Mouse (Mus musculus): ENCODE data around the gene B3gnt3.

Gene B3gnt3

DNA sequence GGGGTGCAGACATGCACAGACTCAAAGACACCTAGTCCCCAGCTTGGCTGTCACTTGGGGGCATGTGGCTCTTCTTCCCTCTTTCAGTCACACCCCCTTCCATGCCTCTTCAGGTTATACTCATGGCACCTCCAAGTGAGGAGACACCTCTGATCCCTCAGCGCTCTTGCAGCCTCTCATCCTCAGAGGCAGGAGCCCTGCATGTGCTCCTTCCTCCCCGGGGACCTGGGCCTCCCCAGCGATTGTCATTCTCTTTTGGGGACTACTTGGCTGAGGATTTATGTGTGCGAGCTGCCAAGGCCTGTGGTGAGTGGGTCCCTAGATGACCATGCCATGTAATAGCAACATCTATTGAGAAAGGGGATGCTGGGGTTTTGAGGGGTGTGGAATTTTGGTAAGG lies 23.4 kb downstream of the B3gnt3 start:
- DNase-seq (ENCODE audit: low read depth), result no peak

DNA sequence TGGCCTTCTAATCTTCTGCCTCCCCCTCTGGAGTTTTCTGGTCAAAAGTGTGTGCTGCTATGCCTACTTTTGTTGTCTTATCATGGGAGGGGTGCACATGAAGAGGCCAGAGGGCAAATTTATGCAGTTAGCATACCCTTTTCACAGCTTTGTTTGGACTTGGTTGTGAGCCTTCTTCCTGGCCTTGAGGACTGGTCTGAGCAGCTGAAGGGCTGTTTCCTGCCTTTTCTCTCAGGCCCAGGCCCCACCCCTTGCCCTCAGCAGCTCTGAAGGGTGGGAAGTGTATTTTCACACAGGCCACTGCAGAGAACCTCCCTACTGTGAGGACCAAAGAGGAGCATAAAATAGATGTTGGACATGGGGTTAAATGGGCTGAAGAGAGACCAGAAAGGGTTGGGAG lies 24.0 kb downstream of the B3gnt3 start:
- DNase-seq (ENCODE audit: low read depth), result no peak

DNA sequence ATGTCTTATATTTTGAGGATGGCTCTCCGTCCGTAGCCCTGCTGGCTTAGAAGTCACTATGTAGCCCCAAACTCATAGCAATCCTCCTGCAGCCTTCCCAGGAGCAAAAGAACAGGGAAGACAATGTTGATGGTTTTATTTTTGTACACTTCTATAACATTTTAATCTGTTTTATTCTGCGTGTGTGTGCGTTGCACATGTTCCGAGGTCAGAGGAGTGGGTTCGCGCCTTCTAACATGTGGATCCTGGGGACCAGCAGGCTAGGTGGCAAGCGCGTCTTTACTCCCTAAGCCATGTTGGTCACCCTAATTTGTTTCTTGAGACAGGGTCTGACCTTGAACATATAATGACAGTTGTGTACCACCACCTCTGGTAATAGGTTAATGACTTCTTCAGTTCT lies 24.8 kb downstream of the B3gnt3 start:
- DNase-seq (ENCODE audit: low read depth), result no peak

DNA sequence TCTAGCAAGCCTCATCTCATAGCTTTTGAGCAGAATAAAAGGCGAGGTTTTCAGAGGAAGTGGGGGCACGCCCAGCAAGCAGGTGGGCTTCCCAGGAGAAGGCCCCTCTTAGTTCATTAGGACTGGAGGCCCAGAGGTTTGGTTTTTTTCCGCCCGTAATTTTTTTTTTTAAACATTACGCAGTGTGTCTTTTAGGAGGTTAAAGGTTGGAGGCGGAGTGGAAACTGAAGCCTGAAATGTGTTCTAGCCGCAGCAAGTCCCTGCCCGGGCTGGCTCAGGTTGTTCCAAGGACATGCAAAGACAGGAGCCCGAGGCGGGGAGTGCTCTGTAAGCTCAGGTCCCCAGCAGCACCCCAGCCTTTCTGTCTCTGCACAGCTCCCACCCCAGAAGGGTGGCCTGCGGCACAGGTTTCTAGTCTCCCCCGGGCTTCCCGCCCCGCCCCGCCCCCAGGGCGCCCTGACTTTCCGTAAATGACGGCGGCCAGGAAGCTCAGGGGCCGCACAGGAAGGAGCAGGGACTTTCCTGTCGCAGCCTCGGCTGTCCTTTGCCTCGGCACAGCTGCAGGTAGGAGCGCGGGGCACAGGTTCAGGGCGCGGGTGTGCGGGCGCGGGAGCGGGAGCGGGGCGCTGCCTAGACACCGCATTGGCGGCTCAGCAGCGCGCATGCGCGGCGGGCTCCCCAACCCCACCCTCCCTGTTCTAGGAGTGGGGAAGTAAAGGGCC lies 25.4 kb downstream of the B3gnt3 start, which contains the start of gene Jak3:
Gene Jak3, plus strand, starts transcription at position 277 of the 722 bp plus-strand sequence.
- DNase-seq (ENCODE audit: low read depth), result peak; percentile 94

DNA sequence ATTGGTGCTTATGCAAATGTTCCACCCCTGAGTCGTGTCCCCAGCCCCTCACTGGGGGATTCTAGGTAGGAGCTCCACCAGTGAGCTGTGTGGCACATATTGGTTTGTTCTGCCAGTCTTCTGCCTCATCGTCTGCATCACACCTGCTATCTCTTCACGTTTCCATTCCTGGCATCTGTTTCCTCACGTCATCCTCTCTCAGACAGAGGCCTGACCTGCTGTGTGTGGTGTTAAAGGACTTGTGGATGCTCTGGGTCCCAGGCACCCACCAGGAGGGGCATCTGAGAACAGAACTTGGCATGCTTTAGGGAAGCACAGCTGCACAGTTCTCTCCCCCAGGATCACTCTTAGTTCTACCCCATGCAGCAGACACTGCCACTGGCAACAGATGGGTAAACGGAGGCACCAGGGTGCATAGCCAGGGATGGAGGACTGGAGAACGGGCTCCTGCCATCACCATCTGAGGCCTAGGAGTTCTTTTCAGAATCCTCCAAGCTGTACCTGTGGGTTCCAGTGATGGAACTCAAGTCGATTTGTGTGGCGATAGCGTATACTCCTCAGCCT lies 26.1 kb downstream of the B3gnt3 start:
- peak; percentile 57 for DNase-seq (ENCODE audit: low read depth)

DNA sequence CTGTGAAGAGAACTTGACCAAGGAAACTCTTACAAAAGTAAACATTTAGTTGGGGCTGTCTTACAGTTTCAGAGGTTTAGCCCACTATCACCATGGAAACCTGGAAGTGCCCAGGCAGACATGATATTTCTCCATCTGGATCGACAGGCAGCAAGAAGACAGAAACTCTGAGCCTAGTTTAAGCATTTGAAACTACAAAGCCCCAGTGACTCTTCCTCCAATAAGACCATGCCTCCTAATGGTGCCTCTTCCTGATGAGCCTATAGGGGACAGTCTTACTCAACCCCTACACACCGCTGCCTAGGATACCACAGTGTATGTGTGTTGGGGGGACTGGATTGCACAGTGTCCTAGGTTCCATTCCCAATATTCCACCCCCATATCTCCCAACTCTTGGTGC lies 27.5 kb downstream of the B3gnt3 start:
- no peak for DNase-seq (ENCODE audit: low read depth)

DNA sequence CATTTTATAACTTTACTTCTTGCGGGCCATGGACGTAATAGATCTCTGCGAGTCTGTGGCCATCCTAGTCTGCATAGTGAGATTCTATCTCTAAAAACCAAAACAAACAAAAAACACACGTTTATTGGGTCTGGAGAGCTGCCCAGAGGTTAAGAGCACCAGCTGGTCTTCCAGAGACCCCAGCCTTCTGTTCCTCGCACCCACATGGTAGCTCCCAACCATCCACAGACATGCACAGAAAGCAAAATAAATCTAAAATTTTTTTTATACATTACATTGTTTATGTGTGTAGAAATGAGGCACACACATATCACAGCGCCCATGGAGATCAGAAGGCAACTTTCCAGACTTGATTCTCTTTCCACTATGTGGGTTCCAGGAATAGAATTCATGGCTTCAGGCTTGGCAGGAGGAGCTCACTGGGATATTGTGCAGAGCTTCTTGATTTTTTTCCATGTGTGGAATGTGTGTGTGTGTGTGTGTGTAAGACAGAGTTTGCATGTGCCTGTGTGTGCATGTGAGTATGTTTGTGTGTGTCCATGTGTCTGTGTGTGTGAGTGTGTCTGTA lies 29.3 kb downstream of the B3gnt3 start:
- DNase-seq (ENCODE audit: low read depth), result no peak

DNA sequence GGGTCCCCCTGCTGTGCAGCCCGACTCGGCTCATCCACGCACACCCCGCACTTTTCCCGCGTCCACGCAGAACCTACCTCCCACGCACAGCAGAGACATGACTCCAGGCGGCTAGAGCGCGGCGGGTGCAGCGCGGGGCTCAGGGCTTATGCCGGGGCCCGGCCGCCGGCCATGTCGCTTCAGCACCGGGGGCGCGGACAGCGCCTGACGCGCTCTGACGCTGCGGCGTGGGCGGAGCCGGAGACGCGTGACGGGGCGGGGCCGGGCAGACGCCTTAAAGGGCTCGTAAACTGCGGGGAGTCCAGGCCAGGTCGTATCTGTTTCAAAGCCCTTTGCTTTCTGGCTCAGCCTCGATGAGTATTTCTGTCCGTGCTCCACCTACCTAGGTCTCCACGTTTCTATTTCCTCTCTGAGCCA lies 30.0 kb downstream of the B3gnt3 start, which contains the start of gene Unc13a:
Gene Unc13a, minus strand, starts transcription at position 209 of the 417 bp plus-strand sequence.
- DNase-seq (ENCODE audit: low read depth), result peak; percentile 94

DNA sequence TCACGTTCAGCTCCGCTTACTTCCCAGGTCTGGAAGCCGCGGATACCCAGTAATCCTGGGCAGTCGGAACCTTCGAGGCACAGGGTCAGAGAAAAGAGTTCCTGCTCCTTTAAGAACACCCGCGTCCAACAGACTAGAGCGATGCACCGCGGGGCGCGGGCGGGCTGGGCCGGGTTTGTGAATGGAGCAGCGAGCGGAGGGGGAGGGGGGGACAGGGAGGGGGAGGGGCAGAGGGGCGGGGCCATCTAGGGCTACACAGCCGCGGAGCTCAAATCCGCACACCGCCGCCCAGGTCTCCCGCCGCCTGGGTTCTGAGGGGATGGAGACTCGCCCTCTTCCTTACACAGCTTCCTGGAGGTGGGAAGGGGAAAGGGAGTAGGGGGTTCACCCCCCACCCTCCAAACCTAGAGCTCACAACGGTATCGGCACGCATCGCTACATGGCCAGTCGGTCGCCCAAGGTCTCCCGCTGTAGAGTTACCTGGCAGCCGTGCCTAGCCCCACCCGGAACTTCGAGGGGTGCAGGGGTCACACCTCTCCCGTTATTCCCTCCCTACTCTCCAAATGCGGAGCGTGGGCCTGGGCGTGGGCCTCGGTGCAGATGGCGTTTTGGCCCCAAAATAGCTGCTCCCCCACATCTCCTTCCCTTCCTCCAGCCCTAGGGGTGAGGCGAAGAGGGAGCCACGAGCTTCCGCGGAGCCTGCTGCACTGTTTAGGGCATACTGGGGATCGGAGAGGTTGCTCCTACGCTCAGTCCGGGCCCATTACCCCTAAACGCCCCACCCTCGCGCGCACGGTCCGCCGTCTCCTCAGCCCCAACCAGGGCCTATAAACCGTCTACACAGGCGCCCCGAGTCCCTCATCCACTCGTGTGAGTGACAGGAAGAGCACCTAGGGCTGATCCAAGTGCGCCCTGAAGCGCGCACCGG lies 30.7 kb downstream of the B3gnt3 start:
- peak; percentile 83 for DNase-seq (ENCODE audit: low read depth)

DNA sequence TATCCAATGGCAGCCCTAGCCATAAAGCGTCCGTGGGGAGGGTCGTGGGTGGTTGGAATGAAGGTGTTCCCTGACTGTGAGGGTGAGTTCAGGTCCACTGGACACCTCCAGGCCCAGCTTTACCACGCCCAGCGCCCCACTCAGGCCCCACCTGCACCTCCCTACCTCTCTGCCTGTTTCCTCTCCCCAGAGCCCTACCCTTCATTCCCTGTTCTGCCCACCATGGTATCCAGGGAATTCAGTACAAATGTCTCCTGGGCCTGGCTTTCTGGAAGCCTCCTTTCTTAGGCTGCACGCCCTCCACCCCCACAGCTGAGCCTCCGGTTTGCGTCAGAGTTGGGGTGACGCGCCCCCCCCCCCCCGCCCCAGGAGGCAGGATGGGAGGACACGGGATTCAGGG lies 31.4 kb downstream of the B3gnt3 start:
- no peak for DNase-seq (ENCODE audit: low read depth)

DNA sequence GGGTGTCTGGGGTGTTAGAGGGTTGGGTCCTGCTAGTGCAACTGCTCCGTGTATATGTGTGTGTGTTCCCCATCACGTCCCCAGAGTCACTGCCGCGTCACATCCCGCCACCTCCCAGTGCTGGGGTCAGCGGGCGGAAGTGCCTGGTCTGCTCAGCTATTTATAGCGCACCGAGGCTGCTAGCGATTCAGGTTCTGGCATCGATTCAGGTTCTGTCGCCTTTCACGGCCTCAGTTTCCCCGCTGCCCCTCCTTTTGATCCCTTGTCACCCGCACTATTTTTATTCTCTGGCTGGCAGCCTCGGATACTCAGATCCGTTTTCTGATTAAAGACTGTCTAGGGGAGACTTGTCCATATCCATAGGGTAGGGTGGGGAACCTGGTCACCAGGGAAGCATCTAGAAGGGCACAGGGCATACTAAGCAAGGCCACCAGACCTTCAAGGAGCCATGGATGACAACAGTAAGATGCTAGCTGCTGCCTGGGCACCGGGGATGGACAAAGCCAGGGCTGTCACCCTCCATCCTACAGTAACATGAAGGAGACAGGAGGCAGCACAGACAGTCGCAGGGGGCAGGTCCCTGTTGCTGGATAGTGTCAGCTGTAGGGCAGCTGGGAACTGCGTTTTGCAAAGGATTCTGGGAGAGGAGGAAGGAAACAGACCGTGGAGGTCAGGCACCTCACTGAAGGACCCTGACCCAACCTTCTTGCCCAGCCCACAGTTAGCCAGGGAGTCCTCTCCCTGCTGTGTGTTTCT lies 33.2 kb downstream of the B3gnt3 start:
- peak; percentile 87 for DNase-seq (ENCODE audit: low read depth)

DNA sequence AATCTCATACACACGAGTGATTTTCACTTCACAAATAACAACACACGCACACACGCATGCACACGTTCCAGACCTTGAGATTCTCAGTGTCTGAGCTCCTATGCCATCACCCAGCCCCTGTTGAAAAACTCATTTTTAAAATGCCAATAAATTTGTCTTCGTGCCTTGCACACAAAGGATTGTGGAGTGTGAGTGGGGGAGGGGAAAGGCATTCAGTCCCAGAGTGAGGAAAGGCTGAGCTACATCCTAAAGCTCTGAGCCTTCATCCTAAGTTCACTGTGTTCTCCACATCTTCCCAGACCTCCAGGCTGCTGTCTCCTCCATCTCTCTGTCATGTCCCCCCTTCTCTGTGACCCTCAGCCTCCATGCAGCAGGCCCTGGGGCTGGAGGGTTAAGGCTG lies 34.3 kb downstream of the B3gnt3 start:
- DNase-seq (ENCODE audit: low read depth), result no peak

DNA sequence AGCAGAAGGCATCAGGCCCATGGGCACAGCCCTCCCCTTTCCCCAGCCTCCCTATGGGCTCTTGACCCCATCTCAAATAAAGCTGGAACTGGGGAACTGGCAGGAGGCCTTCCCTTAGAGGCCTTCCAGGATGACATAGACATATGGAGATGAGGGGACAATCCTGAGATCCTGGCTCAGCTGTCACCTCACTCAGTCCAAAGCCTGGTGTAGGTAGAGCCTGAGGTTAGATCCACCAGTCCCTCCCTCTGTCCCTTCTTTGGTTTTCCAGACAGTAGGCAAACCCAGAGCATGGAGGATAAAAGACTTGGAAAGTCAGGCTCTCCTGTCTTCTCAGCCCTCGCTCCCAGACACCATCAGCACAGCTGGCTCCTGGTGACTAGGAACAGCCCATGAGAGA lies 34.7 kb downstream of the B3gnt3 start:
- no peak for DNase-seq (ENCODE audit: low read depth)

DNA sequence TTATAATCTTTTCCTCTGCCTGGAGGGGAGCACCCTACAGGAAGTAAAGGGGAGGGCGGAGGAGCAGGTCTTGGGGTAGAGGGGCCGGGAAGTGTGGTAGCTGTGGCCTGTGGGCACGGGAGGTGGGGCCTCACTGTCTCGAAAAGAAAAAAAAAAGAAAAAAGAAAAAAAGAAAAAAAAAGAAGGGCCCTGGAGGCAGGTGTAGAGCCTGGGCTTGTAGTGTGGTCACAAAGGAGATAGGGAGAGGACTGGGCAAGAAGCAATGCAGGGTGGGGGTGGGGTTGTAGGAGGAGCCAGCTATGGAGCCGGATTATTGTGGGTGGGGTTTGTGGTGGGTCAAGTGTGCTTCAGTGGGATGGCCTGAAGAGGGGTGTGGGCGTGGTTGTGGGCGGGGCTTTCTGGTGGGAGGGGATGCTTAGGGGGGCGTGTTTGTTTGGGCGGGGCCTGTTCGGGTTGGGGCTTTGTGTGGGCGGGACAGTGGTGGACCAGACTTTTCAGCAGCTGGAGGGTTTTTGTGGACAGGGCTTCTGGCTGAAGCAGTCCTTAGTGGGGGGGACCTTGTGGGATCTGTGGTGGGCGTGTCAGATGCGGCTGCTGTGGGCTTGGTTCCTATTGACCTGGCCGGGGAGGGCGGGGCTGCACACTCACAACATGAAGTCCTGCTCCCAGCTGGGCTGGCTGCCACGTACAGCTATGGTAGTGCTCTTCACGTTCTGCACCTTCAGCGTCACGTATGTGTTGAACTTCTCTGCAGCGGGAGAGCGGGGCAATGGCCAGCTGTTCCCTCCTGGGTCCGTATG lies 36.1 kb downstream of the B3gnt3 start:
- DNase-seq (ENCODE audit: low read depth), result peak; percentile 86

DNA sequence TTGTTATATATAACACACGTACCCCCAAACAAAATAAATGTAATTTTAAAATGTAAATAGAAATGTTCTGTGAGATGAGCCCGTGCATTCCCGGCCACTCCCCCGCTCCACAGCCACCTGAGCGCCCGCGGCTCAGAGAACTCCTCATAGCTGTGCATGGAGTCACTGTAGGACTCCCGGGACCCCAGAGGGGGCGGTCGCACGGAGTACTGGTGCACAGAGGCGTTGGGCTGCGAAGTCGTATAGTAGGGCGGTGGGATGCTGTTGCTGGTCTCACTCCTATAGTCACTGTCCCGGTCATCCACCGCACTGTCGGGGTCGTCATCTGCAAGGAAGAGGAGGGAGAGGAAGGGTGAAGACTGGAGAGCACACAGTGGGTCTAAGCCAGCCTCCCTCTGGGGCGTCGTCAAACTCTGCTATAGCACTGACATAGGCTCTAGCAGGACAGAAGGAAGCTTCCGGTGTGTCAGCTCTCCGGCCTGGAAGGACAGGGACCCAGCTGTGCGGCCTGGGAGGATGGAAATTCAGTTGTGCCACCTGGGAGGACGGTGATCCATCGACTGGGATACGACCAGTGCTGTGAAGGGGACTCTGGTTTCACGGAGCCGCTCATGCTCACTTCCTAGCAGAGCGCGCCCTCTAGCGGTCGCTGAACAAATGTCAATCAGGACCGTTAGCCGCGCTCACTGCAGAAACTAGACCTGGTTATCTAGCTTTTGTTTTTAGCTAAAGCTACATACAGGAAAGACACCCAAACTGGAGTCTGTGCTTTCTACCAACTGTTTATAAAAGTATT lies 41.1 kb downstream of the B3gnt3 start:
- DNase-seq (ENCODE audit: low read depth), result peak; percentile 93

DNA sequence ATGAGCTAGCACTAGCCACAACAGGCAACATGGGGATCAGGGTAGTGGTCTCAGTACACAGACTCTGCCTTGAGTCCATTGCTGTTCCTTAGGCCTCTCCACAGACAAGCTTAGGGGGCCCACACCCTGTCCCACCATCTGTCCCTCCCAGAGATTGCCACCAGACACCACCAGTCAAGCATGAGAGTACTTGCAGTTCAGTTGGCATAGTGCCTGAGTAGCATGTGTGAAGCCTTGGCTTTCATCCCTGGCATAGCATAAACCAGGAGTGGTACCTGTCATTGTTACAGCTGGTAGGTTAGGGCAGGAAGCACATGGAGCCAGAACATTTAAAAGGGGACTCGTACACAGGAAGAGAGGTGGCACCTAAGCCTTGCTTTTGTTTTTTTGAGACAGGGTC lies 41.8 kb downstream of the B3gnt3 start:
- DNase-seq (ENCODE audit: low read depth), result no peak

DNA sequence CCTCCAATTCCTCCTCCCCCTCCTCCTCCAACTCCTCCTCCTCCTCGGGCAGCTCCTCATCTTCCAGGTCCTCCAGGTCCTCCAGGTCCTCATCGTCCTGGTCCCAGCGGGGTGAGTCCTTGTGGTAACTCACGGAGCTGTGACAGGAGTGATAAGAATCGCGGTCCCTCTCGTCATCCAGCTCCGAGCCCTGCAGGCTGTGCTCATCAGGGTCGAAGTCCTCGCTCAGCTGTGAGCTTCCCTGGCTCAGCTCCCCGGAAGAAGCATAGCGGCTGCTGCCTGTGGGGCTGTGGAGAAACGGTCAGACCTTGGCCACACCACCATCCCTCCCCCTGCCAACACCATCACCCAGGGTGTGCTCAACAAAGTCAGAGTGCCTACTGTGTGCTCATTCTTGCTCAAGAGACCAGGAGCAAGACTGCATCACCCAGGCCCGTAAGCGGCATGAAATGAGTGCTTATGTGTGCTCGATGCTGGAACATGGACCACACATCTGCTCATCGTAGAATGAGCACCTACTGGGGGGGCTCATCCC lies 43.0 kb downstream of the B3gnt3 start:
- DNase-seq (ENCODE audit: low read depth), result no peak

DNA sequence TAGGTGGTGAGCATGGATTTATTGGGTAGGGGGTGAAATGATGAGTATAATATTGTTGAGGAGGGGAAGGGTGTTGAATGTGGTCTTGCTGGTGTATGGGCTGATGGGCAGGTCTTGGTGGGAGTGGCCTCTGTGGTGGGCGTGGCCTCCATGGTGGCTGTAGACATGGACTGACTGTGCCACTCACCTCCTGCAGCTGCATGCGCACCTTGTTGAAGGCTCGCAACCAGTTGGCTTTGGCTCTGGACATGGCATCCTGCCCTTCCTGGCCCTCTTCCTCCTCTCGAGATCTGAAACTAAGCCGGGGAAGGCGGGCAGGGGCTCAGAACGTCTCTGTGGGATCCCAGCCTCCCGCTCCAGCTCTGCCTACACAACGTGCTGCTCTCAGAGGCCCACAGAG lies 43.8 kb downstream of the B3gnt3 start:
- DNase-seq (ENCODE audit: low read depth), result no peak

DNA sequence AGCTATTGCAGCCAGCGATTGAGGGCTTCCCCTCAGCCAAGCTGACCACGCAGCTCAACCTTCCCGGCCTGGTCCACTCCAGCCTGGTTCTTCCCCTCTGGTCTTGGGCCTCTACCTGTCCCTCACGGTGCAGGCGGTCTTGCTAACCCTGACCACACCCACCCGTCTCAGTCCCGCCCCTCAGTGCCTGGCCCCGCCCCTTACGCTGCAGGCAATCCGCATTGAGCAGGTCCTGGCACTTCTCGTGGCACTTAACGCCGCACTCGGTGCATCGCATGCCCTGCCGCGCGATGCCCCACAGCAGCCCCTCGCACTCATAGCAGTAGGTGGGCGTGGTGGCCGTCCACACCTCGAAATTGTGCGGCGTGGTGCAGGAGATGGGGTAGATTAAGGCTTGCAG lies 47.0 kb downstream of the B3gnt3 start:
- peak; percentile 76 for DNase-seq (ENCODE audit: low read depth)

DNA sequence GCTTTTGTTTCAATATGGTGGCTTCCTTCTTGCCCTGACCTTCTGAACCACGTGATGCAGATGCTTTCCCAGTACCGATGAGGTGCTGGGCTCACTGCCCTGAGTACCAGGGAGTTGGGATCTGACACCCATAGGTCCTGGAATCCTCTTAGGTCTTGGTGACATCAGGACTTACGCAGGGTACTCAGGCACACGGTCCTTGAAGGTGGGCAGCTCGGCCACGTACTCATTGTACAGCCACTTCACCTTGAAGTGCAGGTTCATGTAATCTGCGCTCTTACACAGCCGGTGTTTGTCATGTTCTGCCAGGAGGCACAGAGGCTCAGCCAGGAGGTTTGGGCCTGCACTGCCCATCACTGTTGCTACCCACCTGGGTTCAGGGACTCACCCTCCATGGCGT lies 56.1 kb downstream of the B3gnt3 start:
- no peak for DNase-seq (ENCODE audit: low read depth)
